Mouse (Mus musculus): ENCODE data around the gene Ovol3.
"Not testable (repeated sequence)": the region's sequence is repeated elsewhere in the genome, so short reads cannot be mapped to it uniquely, and the experiment has no call there.

The Ovol3 gene

GRCm38 (mm10) chr7:30235625-30236024 lies at the start of gene Ovol3:
Gene Ovol3, minus strand, starts transcription at chr7:30235725.
- no peak for DNase-seq (ENCODE audit: low spot score)

GRCm38 (mm10) chr7:30282740-30283139 lies 47.2 kb upstream of the Ovol3 start:
- DNase-seq (ENCODE audit: low spot score) = no peak

GRCm38 (mm10) chr7:30281522-30281921 lies 46.0 kb upstream of the Ovol3 start:
- DNase-seq (ENCODE audit: low spot score) = no peak

GRCm38 (mm10) chr7:30280670-30281138 lies 45.2 kb upstream of the Ovol3 start:
- peak; percentile 94 for DNase-seq (ENCODE audit: low spot score)

- peak; percentile 94 for DNase-seq (ENCODE audit: low spot score)
Observed at GRCm38 (mm10) chr7:30279951-30280669, 44.6 kb upstream of the Ovol3 start, which contains the start of the genes Thap8 and Wdr62. Gene Thap8, plus strand, starts transcription at chr7:30280094. Gene Wdr62, minus strand, starts transcription at chr7:30280419.

- DNase-seq (ENCODE audit: low spot score) = peak; percentile 66
Observed at GRCm38 (mm10) chr7:30279536-30279935, 44.0 kb upstream of the Ovol3 start.

- DNase-seq (ENCODE audit: low spot score) = no peak
Observed at GRCm38 (mm10) chr7:30278911-30279310, 43.4 kb upstream of the Ovol3 start.

- DNase-seq (ENCODE audit: low spot score) = no peak
Observed at GRCm38 (mm10) chr7:30274383-30274782, 38.9 kb upstream of the Ovol3 start.

- no peak for DNase-seq (ENCODE audit: low spot score)
Observed at GRCm38 (mm10) chr7:30269641-30270040, 34.1 kb upstream of the Ovol3 start.

- no peak for DNase-seq (ENCODE audit: low spot score)
Observed at GRCm38 (mm10) chr7:30266780-30267179, 31.3 kb upstream of the Ovol3 start.

- no peak for DNase-seq (ENCODE audit: low spot score)
Observed at GRCm38 (mm10) chr7:30265935-30266334, 30.4 kb upstream of the Ovol3 start.

GRCm38 (mm10) chr7:30265531-30265930 lies 30.0 kb upstream of the Ovol3 start:
- no peak for DNase-seq (ENCODE audit: low spot score)

- no peak for DNase-seq (ENCODE audit: low spot score)
Observed at GRCm38 (mm10) chr7:30265041-30265440, 29.5 kb upstream of the Ovol3 start.

GRCm38 (mm10) chr7:30251956-30252954 lies 16.7 kb upstream of the Ovol3 start:
- no peak for DNase-seq (ENCODE audit: low spot score)

GRCm38 (mm10) chr7:30237374-30237773 lies 1.8 kb upstream of the Ovol3 start:
- not testable (repeated sequence) for DNase-seq (ENCODE audit: low spot score)

- no peak for DNase-seq (ENCODE audit: low spot score)
Observed at GRCm38 (mm10) chr7:30235091-30235490, 434 bp downstream of the Ovol3 start.

- no peak for DNase-seq (ENCODE audit: low spot score)
Observed at GRCm38 (mm10) chr7:30234276-30234858, 1.2 kb downstream of the Ovol3 start.

- DNase-seq (ENCODE audit: low spot score) = no peak
Observed at GRCm38 (mm10) chr7:30233387-30233786, 2.1 kb downstream of the Ovol3 start.

- DNase-seq (ENCODE audit: low spot score) = peak; percentile 83
Observed at GRCm38 (mm10) chr7:30232631-30233148, 2.8 kb downstream of the Ovol3 start.

- peak; percentile 98 for DNase-seq (ENCODE audit: low spot score)
Observed at GRCm38 (mm10) chr7:30231669-30232454, 3.7 kb downstream of the Ovol3 start, which contains the start of the genes Polr2i and Tbcb. Gene Polr2i, plus strand, starts transcription at chr7:30231948. Gene Tbcb, minus strand, starts transcription at chr7:30232272.

GRCm38 (mm10) chr7:30231328-30231668 lies 4.2 kb downstream of the Ovol3 start:
- no peak for DNase-seq (ENCODE audit: low spot score)
